Mouse (Mus musculus): ENCODE measurements at regions not wholly inside any gene's neighbourhood (a gene's known extent, or its start where the extent isn't known, plus 50 kb on each side); places are given as distances from the start of the nearest gene placed in this dataset.

DNA sequence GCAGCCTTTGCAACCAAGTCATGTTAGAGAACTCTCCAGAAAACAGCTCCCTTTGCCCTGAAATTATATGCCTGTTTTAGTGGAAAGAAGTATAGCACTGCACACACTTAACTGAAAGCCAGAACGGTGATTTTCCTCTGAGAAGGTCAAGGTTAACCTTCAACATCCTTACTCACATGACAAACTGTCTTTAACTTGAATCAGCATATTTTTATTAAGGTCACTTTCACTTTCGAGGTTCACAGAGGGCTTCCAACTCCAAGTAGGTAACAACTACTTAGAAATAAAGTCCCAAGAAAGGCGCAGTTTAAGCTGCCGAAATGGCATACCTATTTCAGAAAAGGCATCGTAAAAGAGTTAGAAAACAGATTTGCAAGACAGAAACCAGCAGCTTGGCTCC lies 502.4 kb downstream of the Adgrl2 start:
- Histone ChIP-seq H3K9me3 (replicated peaks; ENCODE audit: control insufficient read depth, insufficient read depth, low read length, poor library complexity, severe bottlenecking) (no peaks in the 10 kb centered on the region), H3K4me3 (ENCODE audit: low read depth, low read length) (no peak overlapping the region), H3K27ac (ENCODE audit: insufficient read depth, low read length) (no peak overlapping the region), H3K9ac (ENCODE audit: low read depth, poor library complexity, severe bottlenecking) (no peak overlapping the region), H3K4me1 (ENCODE audit: control insufficient read depth, insufficient read depth, low read length) (no peaks in the 10 kb centered on the region), H3K36me3 (ENCODE audit: control insufficient read depth, insufficient read depth, low read length, poor library complexity, severe bottlenecking) (no peaks in the 10 kb centered on the region), H3K27me3 (ENCODE audit: control insufficient read depth, insufficient read depth, low read length, poor library complexity, severe bottlenecking) (no peaks in the 10 kb centered on the region)
- TF ChIP-seq POLR2A (IDR thresholded peaks at IDR 0.05; ENCODE audit: insufficient read depth, low read length) (no peak), CTCF (IDR thresholded peaks at IDR 0.05; ENCODE audit: low read depth, low read length) (no peak), EP300 (IDR thresholded peaks at IDR 0.05; ENCODE audit: insufficient read depth, low read depth, low read length) (no peak)

DNA sequence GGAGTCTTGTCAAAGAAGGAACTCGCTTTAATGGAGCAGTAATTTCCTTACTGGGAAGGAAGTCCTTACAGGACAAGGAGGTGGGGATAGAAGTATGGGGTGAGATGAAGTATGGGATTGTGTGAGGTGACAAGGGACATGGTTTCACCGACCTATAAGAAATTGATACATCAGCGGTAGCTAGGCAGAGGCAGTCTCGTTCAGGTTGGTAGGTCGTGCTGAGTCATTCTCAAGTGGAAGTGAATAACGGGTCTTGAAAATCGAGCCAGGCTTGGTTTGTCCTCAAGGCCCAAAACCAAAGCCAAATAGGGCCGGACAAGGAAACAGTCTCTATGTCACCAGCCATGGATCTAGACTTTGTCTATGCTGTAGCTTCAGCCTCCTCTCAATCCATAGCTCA lies 514.5 kb downstream of the Adgrl2 start:
- Histone ChIP-seq H3K4me3 (ENCODE audit: low read depth, low read length) (no peak overlapping the region), H3K9ac (ENCODE audit: low read depth, poor library complexity, severe bottlenecking) (no peak overlapping the region), H3K9me3 (replicated peaks; ENCODE audit: control insufficient read depth, insufficient read depth, low read length, poor library complexity, severe bottlenecking) (no peaks in the 10 kb centered on the region), H3K27ac (ENCODE audit: insufficient read depth, low read length) (no peak overlapping the region), H3K4me1 (ENCODE audit: control insufficient read depth, insufficient read depth, low read length) (no peaks in the 10 kb centered on the region), H3K27me3 (ENCODE audit: control insufficient read depth, insufficient read depth, low read length, poor library complexity, severe bottlenecking) (no peaks in the 10 kb centered on the region), H3K36me3 (ENCODE audit: control insufficient read depth, insufficient read depth, low read length, poor library complexity, severe bottlenecking) (no peaks in the 10 kb centered on the region)
- TF ChIP-seq POLR2A (IDR thresholded peaks at IDR 0.05; ENCODE audit: insufficient read depth, low read length) (no peak), CTCF (IDR thresholded peaks at IDR 0.05; ENCODE audit: low read depth, low read length) (no peak), EP300 (IDR thresholded peaks at IDR 0.05; ENCODE audit: insufficient read depth, low read depth, low read length) (no peak)

DNA sequence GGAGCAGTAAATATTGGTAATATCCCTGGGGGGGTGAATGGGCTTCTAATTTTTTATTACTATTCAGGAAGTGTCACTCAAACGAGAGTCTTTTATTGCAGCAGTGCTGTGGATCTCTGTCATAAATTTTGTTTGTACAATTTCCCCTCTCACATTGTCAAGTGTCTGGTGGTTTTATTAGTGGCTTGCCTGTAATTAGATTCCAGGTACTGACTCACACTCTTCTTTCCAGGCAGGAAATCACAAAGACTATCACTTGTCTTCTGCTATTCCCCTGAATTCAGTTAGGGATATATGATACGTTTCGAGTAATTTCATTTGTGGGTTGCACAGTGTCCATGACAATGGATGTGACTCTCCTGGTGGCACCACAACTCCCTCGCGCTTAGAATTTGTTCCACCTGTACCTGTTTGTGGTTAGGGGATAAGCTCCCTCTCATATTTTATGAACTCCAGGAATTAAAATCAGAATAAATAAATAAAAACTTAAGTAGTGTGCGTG lies 517.4 kb downstream of the Adgrl2 start:
- no peaks in the 10 kb centered on the region for H3K4me1 ChIP-seq (ENCODE audit: control insufficient read depth, insufficient read depth, low read length)
- no peak overlapping the region for H3K27ac ChIP-seq (ENCODE audit: insufficient read depth, low read length)
- no peak overlapping the region for H3K9ac ChIP-seq (ENCODE audit: low read depth, poor library complexity, severe bottlenecking)
- H3K4me3 ChIP-seq (ENCODE audit: low read depth, low read length) = no peak overlapping the region
- H3K9me3 ChIP-seq (replicated peaks; ENCODE audit: control insufficient read depth, insufficient read depth, low read length, poor library complexity, severe bottlenecking) = no peaks in the 10 kb centered on the region
- no peaks in the 10 kb centered on the region for H3K27me3 ChIP-seq (ENCODE audit: control insufficient read depth, insufficient read depth, low read length, poor library complexity, severe bottlenecking)
- TF ChIP-seq CTCF (IDR thresholded peaks at IDR 0.05; ENCODE audit: low read depth, low read length) (no peak), POLR2A (IDR thresholded peaks at IDR 0.05; ENCODE audit: insufficient read depth, low read length) (no peak), EP300 (IDR thresholded peaks at IDR 0.05; ENCODE audit: insufficient read depth, low read depth, low read length) (no peak)
- no peaks in the 10 kb centered on the region for H3K36me3 ChIP-seq (ENCODE audit: control insufficient read depth, insufficient read depth, low read length, poor library complexity, severe bottlenecking)

DNA sequence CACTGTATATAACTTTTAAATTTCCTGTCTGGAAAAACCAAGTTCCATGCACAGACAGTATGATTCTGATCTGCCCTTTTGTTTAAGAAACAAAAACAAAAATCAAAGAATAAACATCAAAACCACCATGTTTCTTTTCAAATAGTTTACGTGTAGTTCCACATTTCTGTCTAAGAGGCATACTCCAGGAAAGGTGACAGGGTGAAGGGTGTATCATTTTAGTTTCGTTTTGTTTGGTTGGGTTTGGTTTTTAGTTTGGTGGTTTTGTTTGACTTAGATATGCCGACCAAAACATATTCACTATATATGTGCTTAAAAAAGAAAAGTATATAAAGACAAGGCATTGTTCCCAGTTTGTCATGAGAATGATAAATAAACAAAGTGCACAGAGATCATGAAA lies 524.9 kb downstream of the Adgrl2 start:
- Histone ChIP-seq H3K4me3 (ENCODE audit: low read depth, low read length) (no peak overlapping the region), H3K9ac (ENCODE audit: low read depth, poor library complexity, severe bottlenecking) (no peak overlapping the region), H3K27ac (ENCODE audit: insufficient read depth, low read length) (no peak overlapping the region), H3K27me3 (ENCODE audit: control insufficient read depth, insufficient read depth, low read length, poor library complexity, severe bottlenecking) (no peaks in the 10 kb centered on the region), H3K36me3 (ENCODE audit: control insufficient read depth, insufficient read depth, low read length, poor library complexity, severe bottlenecking) (no peaks in the 10 kb centered on the region), H3K4me1 (ENCODE audit: control insufficient read depth, insufficient read depth, low read length) (no peaks in the 10 kb centered on the region), H3K9me3 (replicated peaks; ENCODE audit: control insufficient read depth, insufficient read depth, low read length, poor library complexity, severe bottlenecking) (no peaks in the 10 kb centered on the region)
- TF ChIP-seq POLR2A (IDR thresholded peaks at IDR 0.05; ENCODE audit: insufficient read depth, low read length) = no peak
- TF ChIP-seq CTCF (IDR thresholded peaks at IDR 0.05; ENCODE audit: low read depth, low read length) = no peak
- TF ChIP-seq EP300 (IDR thresholded peaks at IDR 0.05; ENCODE audit: insufficient read depth, low read depth, low read length) = no peak

GRCm38 (mm10) chr3:148462791-148463190 lies 527.6 kb downstream of the Adgrl2 start:
- no peaks in the 10 kb centered on the region for H3K27me3 ChIP-seq (ENCODE audit: control insufficient read depth, insufficient read depth, low read length, poor library complexity, severe bottlenecking)
- H3K36me3 ChIP-seq (ENCODE audit: control insufficient read depth, insufficient read depth, low read length, poor library complexity, severe bottlenecking) = no peaks in the 10 kb centered on the region
- H3K4me3 ChIP-seq (ENCODE audit: low read depth, low read length) = no peak overlapping the region
- no peak for TF ChIP-seq CTCF (IDR thresholded peaks at IDR 0.05; ENCODE audit: low read depth, low read length)
- TF ChIP-seq EP300 (IDR thresholded peaks at IDR 0.05; ENCODE audit: insufficient read depth, low read depth, low read length) = no peak
- TF ChIP-seq POLR2A (IDR thresholded peaks at IDR 0.05; ENCODE audit: insufficient read depth, low read length) = no peak
- H3K4me1 ChIP-seq (ENCODE audit: control insufficient read depth, insufficient read depth, low read length) = no peaks in the 10 kb centered on the region
- H3K27ac ChIP-seq (ENCODE audit: insufficient read depth, low read length) = no peak overlapping the region
- no peaks in the 10 kb centered on the region for H3K9me3 ChIP-seq (replicated peaks; ENCODE audit: control insufficient read depth, insufficient read depth, low read length, poor library complexity, severe bottlenecking)
- no peak overlapping the region for H3K9ac ChIP-seq (ENCODE audit: low read depth, poor library complexity, severe bottlenecking)

DNA sequence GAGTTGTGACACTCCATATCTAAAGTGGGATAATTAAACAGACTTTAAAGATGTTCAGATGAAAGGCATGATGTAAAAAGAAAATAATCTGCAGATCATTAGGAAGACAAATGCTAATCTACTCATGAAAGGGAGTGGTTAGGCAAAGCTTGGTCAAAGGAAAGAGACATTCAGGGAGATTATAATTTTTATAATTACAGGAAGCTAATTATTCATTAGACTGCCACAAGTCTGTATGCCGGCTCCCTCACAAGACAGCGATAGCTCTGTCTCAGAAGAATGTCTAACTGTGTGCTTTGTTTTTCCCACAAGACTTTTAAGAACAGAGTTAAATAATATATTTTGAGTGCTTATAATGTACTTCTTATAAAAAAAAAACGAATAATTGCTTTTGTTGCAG lies 541.5 kb downstream of the Adgrl2 start:
- no peak for TF ChIP-seq POLR2A (IDR thresholded peaks at IDR 0.05; ENCODE audit: insufficient read depth, low read length)
- TF ChIP-seq EP300 (IDR thresholded peaks at IDR 0.05; ENCODE audit: insufficient read depth, low read depth, low read length) = no peak
- TF ChIP-seq CTCF (IDR thresholded peaks at IDR 0.05; ENCODE audit: low read depth, low read length) = no peak
- H3K27ac ChIP-seq (ENCODE audit: insufficient read depth, low read length) = no peak overlapping the region
- no peak overlapping the region for H3K9ac ChIP-seq (ENCODE audit: low read depth, poor library complexity, severe bottlenecking)
- H3K4me1 ChIP-seq (ENCODE audit: control insufficient read depth, insufficient read depth, low read length) = no peaks in the 10 kb centered on the region
- no peaks in the 10 kb centered on the region for H3K27me3 ChIP-seq (ENCODE audit: control insufficient read depth, insufficient read depth, low read length, poor library complexity, severe bottlenecking)
- no peaks in the 10 kb centered on the region for H3K9me3 ChIP-seq (replicated peaks; ENCODE audit: control insufficient read depth, insufficient read depth, low read length, poor library complexity, severe bottlenecking)
- H3K36me3 ChIP-seq (ENCODE audit: control insufficient read depth, insufficient read depth, low read length, poor library complexity, severe bottlenecking) = no peaks in the 10 kb centered on the region
- no peak overlapping the region for H3K4me3 ChIP-seq (ENCODE audit: low read depth, low read length)

Data from ES-Bruce4 (cell line).